Mouse (Mus musculus): Measurements from ENCODE around the gene 2610002M06Rik.
A peak's percentile ranks its signal among the peaks of the same experiment; 100 is the strongest.

Gene 2610002M06Rik

GRCm38 (mm10) chrX:107816218-107816554, at the start of gene 2610002M06Rik:
Gene 2610002M06Rik (minus strand): TSS chrX:107816334.
- DNase-seq (ENCODE audit: low spot score) = peak; percentile 30

DNA sequence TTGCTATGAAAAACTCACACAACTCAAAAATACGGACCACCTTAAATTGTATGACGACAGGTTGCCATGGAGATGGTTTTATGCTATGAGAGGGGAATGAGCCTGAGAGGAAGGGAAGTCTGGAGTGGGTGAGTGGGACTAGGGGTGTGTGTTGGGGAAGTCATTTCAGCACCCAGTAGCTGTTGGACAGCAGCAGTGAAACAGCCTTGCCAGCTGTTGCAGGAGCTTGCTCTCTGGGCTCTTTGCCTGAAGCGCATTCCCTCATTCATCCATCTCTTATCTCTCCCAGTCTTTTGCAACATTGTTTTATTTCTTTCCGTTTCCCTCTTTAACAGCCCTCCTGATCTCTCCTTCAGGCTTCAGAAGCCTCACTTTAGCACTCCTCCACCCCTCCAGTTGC, 42.0 kb upstream of the 2610002M06Rik start:
- DNase-seq (ENCODE audit: low spot score) = no peak

DNA sequence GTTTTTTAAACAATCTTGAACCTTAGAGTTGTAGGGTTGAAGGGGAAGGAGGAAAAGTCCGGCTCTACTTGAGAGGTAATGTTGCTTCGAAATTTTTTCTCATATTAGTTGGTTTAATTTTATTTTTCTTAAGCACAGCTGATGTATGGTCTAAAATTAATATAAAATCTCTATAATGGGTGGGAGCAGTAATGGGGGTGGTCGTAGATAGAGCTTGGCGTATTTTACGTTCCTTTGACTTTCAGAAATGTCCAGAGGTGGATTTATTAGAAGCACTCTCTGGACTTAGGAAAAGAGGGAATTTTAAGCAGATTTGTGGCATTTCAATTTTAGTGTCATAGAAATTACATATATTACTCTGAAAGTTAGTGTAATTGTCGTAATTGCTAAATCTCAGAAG, 592 bp upstream of the 2610002M06Rik start:
- DNase-seq (ENCODE audit: low spot score) = no peak

- DNase-seq (ENCODE audit: low spot score) = no peak
Measured at GRCm38 (mm10) chrX:107815502-107816217, 474 bp downstream of the 2610002M06Rik start.

GRCm38 (mm10) chrX:107812120-107812519, 4.0 kb downstream of the 2610002M06Rik start:
- DNase-seq (ENCODE audit: low spot score) = no peak

DNA sequence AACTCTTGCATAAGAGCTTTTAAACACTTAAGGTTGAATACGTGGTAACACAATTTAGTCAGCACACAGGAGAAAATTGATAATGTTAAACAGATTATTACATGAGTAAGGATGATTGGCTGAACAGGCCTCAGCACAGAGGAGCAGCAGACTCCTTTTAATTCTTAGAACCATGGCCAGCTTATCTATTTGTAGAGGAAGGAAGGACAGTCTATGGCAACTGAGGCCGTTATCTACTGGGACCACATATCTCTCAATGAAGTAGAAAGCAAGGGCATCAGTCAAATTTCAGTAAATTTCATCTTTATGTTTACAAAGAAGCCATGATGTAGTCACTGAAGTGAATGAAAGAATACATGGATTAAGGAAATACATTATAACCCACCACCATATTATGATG, 19.2 kb downstream of the 2610002M06Rik start:
- no peak for DNase-seq (ENCODE audit: low spot score)

GRCm38 (mm10) chrX:107795785-107796184, 20.3 kb downstream of the 2610002M06Rik start:
- no peak for DNase-seq (ENCODE audit: low spot score)

DNA sequence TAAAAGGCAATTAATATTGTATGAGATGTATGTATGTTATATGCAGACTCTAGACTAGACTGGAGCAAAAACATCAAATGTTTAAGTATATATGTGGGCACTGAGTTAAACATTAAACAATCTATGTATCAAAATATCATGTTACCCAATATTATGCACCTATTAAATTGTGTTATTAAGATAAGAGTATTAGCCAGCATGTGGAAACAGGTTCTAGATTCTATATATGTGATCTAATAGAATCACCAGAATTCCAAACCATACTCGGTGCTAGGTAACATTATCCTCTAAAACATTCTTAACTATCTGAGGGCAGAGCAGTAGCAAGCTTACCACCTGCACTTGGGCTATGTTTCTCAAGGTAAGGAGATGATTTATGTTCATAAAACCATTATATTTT, 23.8 kb downstream of the 2610002M06Rik start, which contains the start of gene Tent5d:
Gene Tent5d, plus strand, starts transcription at position 301 of the 400 bp plus-strand sequence.
- no peak for DNase-seq (ENCODE audit: low spot score)

- DNase-seq (ENCODE audit: low spot score) = no peak
Measured at GRCm38 (mm10) chrX:107790750-107791493, 25.2 kb downstream of the 2610002M06Rik start.

DNA sequence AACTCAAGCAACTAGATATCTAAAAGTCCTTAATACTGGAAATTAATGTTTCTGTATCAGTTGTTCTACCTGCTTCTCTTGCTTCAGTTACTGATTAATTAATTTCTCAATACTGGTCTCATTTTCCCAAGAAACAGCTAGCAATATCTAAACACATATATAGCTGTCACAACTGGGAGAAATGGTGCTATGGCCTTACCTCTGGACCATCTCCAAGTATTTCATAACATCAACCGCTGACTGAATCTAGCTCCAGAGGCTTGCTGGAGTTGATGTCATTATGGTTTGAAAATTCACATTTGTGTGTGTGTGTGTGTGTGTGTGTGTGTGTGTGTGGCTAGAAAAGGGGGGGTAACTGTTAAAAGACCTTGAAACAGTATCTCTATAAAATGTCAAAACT, 26.0 kb downstream of the 2610002M06Rik start:
- no peak for DNase-seq (ENCODE audit: low spot score)

- DNase-seq (ENCODE audit: low spot score) = no peak
Measured at GRCm38 (mm10) chrX:107767896-107768295, 48.2 kb downstream of the 2610002M06Rik start.
